Mouse (Mus musculus) thymus, adult 2 months (tissue): ENCODE results near the gene Il22.

Experiments used
- CTCF ChIP-seq: fragments of 200-500 bp; IDR thresholded peaks from 2 replicates; pipeline ENCODE4 v1.5.1; 2012; ENCODE audit warnings: mild to moderate bottlenecking, control low read depth, low read length, moderate library complexity, borderline replicate concordance; ENCODE audit not compliant: control insufficient read depth, poor library complexity, insufficient read depth; ENCODE audit errors: extremely low read depth
- POLR2A ChIP-seq: fragments of 200-500 bp; IDR thresholded peaks from 2 replicates; pipeline ENCODE4 v1.6.1; 2012; ENCODE audit warnings: mild to moderate bottlenecking, low read length, control low read depth, moderate library complexity; ENCODE audit not compliant: control insufficient read depth, poor library complexity, insufficient read depth; ENCODE audit errors: extremely low read depth

GRCm38 (mm10) chr10:118169212-118169611 lies 35.5 kb upstream of the Il22 start:
- TF ChIP-seq CTCF, result no peak
- no peak for TF ChIP-seq POLR2A
